Mouse (Mus musculus) forebrain, embryonic 15.5 days (tissue): ENCODE data around the gene Blnk. TPM values are rescaled to one million over a fixed set of nuclear protein-coding genes. Genes with fewer than 3 reads are reported as not detected.

Experiments used
- ATAC-seq: fragments of 200-750 bp; cut with Nextera tagmentation; replicated peaks from 2 replicates; pipeline ENCODE4 v1.8.0; 2017; ENCODE audit warnings: mild to moderate bottlenecking, moderate TSS enrichment, moderate library complexity
- H3K27ac ChIP-seq: fragments of 300-500 bp; sonication (generic); replicated peaks from 2 replicates; pipeline ENCODE4 v1.5.1; 2015; ENCODE audit warnings: mild to moderate bottlenecking, inconsistent platforms
- H3K27me3 ChIP-seq: fragments of 300-500 bp; sonication (generic); 2 replicates; pipeline ENCODE4 v1.6.1; 2015; ENCODE audit warnings: inconsistent platforms
- H3K36me3 ChIP-seq: fragments of 300-500 bp; sonication (generic); 2 replicates; pipeline ENCODE4 v1.6.1; 2015; ENCODE audit warnings: mild to moderate bottlenecking, inconsistent platforms
- H3K4me1 ChIP-seq: fragments of 300-500 bp; sonication (generic); 2 replicates; pipeline ENCODE4 v1.6.1; 2015; ENCODE audit warnings: inconsistent platforms
- H3K4me2 ChIP-seq: fragments of 300-500 bp; sonication (generic); replicated peaks from 2 replicates; pipeline ENCODE4 v1.6.1; 2015; ENCODE audit warnings: mild to moderate bottlenecking, inconsistent platforms
- H3K4me3 ChIP-seq: fragments of 300-500 bp; sonication (generic); 2 replicates; pipeline ENCODE4 v1.5.1; 2015; ENCODE audit warnings: mild to moderate bottlenecking, inconsistent platforms
- H3K9ac ChIP-seq: fragments of 300-500 bp; sonication (generic); replicated peaks from 2 replicates; pipeline ENCODE4 v1.6.1; 2015; ENCODE audit warnings: mild to moderate bottlenecking, inconsistent platforms
- H3K9me3 ChIP-seq: fragments of 300-500 bp; sonication (generic); 2 replicates; pipeline ENCODE4 v1.6.1; 2016; ENCODE audit warnings: inconsistent platforms
- WGBS: fragments of 180-500 bp; shearing (Covaris S2); methylation state at CpG from one replicate; pipeline ENCODE4 v1.1.7; 2015; ENCODE audit warnings: mixed read lengths; 5-methylcytosine and 5-hydroxymethylcytosine counted together
- polyA plus RNA-seq: library from polyadenylated mRNA; unstranded; fragments of >200 nt; fragmentation: Nextera tagmentation; extraction: Ambion mirVana; gene quantifications from 2 replicates; pipeline ENCODE4 v1.2.1, GENCODE M21; 2015

The Blnk gene
- polyA plus RNA-seq, 1 experiment from 2014 or later: 0.80 TPM

- no peak for ATAC-seq
Measured at GRCm38 (mm10) chr19:40984536-40984935, 9.8 kb downstream of the Blnk start.

GRCm38 (mm10) chr19:40980671-40981070 is 13.7 kb downstream of the Blnk start:
- Histone ChIP-seq H3K27ac (no peak overlapping the region), H3K4me2 (no peak overlapping the region), H3K4me1 (no peaks in the 10 kb centered on the region), H3K36me3 (no peaks in the 10 kb centered on the region), H3K27me3 (no peaks in the 10 kb centered on the region), H3K9ac (no peak overlapping the region), H3K9me3 (no peaks in the 10 kb centered on the region), H3K4me3 (no peak overlapping the region)
- ATAC-seq: no peak
- WGBS: 84% methylated on average over 5 of the region's 5 CpGs

More at GRCm38 (mm10) chr19:40984536-40984935, 9.8 kb downstream of the Blnk start:
- Histone ChIP-seq H3K9ac (no peak overlapping the region), H3K4me3 (no peak overlapping the region), H3K27ac (no peak overlapping the region), H3K36me3 (no peaks in the 10 kb centered on the region), H3K9me3 (no peaks in the 10 kb centered on the region), H3K4me2 (no peak overlapping the region), H3K27me3 (no peaks in the 10 kb centered on the region), H3K4me1 (no peaks in the 10 kb centered on the region)
- WGBS: 100% methylated on average over 1 of the region's 1 CpGs

GRCm38 (mm10) chr19:40978026-40978425 is 16.3 kb downstream of the Blnk start:
- Histone ChIP-seq H3K4me1 (no peaks in the 10 kb centered on the region), H3K9ac (no peak overlapping the region), H3K27me3 (no peaks in the 10 kb centered on the region), H3K4me3 (no peak overlapping the region), H3K9me3 (no peaks in the 10 kb centered on the region), H3K27ac (no peak overlapping the region), H3K36me3 (no peaks in the 10 kb centered on the region), H3K4me2 (no peak overlapping the region)
- ATAC-seq: no peak
- WGBS: 27% methylated on average over 5 of the region's 5 CpGs

GRCm38 (mm10) chr19:40976946-40977917 is 17.1 kb downstream of the Blnk start:
- no peak overlapping the region for H3K27ac ChIP-seq
- H3K9me3 ChIP-seq: no peaks in the 10 kb centered on the region
- ATAC-seq: no peak
- 87% methylated on average over 11 of the region's 11 CpGs for WGBS
- H3K4me2 ChIP-seq: no peak overlapping the region
- H3K36me3 ChIP-seq: no peaks in the 10 kb centered on the region
- H3K9ac ChIP-seq: no peak overlapping the region
- no peaks in the 10 kb centered on the region for H3K4me1 ChIP-seq
- no peak overlapping the region for H3K4me3 ChIP-seq
- H3K27me3 ChIP-seq: no peaks in the 10 kb centered on the region

GRCm38 (mm10) chr19:40971273-40971914 is 22.9 kb downstream of the Blnk start:
- Histone ChIP-seq H3K4me2 (no peak overlapping the region), H3K36me3 (no peaks in the 10 kb centered on the region), H3K9ac (no peak overlapping the region), H3K27me3 (no peaks in the 10 kb centered on the region), H3K4me1 (no peaks in the 10 kb centered on the region), H3K27ac (no peak overlapping the region), H3K9me3 (no peaks in the 10 kb centered on the region), H3K4me3 (no peak overlapping the region)
- 90% methylated on average over 5 of the region's 5 CpGs for WGBS
- no peak for ATAC-seq

GRCm38 (mm10) chr19:40970775-40971174 is 23.6 kb downstream of the Blnk start:
- no peak overlapping the region for H3K27ac ChIP-seq
- H3K27me3 ChIP-seq: no peaks in the 10 kb centered on the region
- no peak overlapping the region for H3K4me2 ChIP-seq
- H3K4me1 ChIP-seq: no peaks in the 10 kb centered on the region
- 77% methylated on average over 7 of the region's 7 CpGs for WGBS
- no peak overlapping the region for H3K9ac ChIP-seq
- H3K36me3 ChIP-seq: no peaks in the 10 kb centered on the region
- no peak overlapping the region for H3K4me3 ChIP-seq
- no peaks in the 10 kb centered on the region for H3K9me3 ChIP-seq
- no peak for ATAC-seq

- ATAC-seq: no peak
Measured at GRCm38 (mm10) chr19:40970301-40970700, 24.0 kb downstream of the Blnk start.

GRCm38 (mm10) chr19:40964936-40965850 is 29.1 kb downstream of the Blnk start:
- H3K36me3 ChIP-seq: no peaks in the 10 kb centered on the region
- no peaks in the 10 kb centered on the region for H3K4me1 ChIP-seq
- WGBS: 81% methylated on average over 6 of the region's 6 CpGs
- H3K27ac ChIP-seq: no peak overlapping the region
- H3K4me3 ChIP-seq: no peak overlapping the region
- no peak overlapping the region for H3K4me2 ChIP-seq
- H3K9ac ChIP-seq: no peak overlapping the region
- no peaks in the 10 kb centered on the region for H3K27me3 ChIP-seq
- ATAC-seq: no peak
- no peaks in the 10 kb centered on the region for H3K9me3 ChIP-seq

More at GRCm38 (mm10) chr19:40970301-40970700, 24.0 kb downstream of the Blnk start:
- Histone ChIP-seq H3K27me3 (no peaks in the 10 kb centered on the region), H3K4me2 (no peak overlapping the region), H3K4me3 (no peak overlapping the region), H3K27ac (no peak overlapping the region), H3K36me3 (no peaks in the 10 kb centered on the region), H3K4me1 (no peaks in the 10 kb centered on the region), H3K9me3 (no peaks in the 10 kb centered on the region), H3K9ac (no peak overlapping the region)
- WGBS: 72% methylated on average over 4 of the region's 4 CpGs

- Histone ChIP-seq H3K27me3 (no peaks in the 10 kb centered on the region), H3K36me3 (no peaks in the 10 kb centered on the region), H3K4me2 (no peak overlapping the region), H3K27ac (no peak overlapping the region), H3K4me1 (no peaks in the 10 kb centered on the region), H3K9ac (no peak overlapping the region), H3K4me3 (no peak overlapping the region), H3K9me3 (no peaks in the 10 kb centered on the region)
- no peak for ATAC-seq
- 38% methylated on average over 3 of the region's 3 CpGs for WGBS
Measured at GRCm38 (mm10) chr19:40964367-40964891, 29.9 kb downstream of the Blnk start.

- no peaks in the 10 kb centered on the region for H3K4me1 ChIP-seq
- no peak overlapping the region for H3K4me3 ChIP-seq
- no peaks in the 10 kb centered on the region for H3K27me3 ChIP-seq
- 51% methylated on average over 12 of the region's 12 CpGs for WGBS
- no peak overlapping the region for H3K9ac ChIP-seq
- ATAC-seq: no peak
- no peak overlapping the region for H3K27ac ChIP-seq
- H3K9me3 ChIP-seq: no peaks in the 10 kb centered on the region
- H3K4me2 ChIP-seq: no peak overlapping the region
- H3K36me3 ChIP-seq: no peaks in the 10 kb centered on the region
Measured at GRCm38 (mm10) chr19:40962988-40963387, 31.3 kb downstream of the Blnk start.

GRCm38 (mm10) chr19:40958981-40959380 is 35.4 kb downstream of the Blnk start:
- H3K9me3 ChIP-seq: no peaks in the 10 kb centered on the region
- no peak overlapping the region for H3K27ac ChIP-seq
- no peak overlapping the region for H3K4me2 ChIP-seq
- no peaks in the 10 kb centered on the region for H3K27me3 ChIP-seq
- no peak for ATAC-seq
- no peak overlapping the region for H3K4me3 ChIP-seq
- no peak overlapping the region for H3K9ac ChIP-seq
- WGBS: 23% methylated on average over 1 of the region's 1 CpGs
- no peaks in the 10 kb centered on the region for H3K4me1 ChIP-seq
- H3K36me3 ChIP-seq: no peaks in the 10 kb centered on the region
